Mouse (Mus musculus) adrenal gland, postnatal 4 days (tissue): ENCODE results near the gene Phgdh. TPM values are rescaled to one million over a fixed set of nuclear protein-coding genes. Genes with fewer than 3 reads are reported as not detected.

Source experiments
- DNase-seq, 2 experiments: peaks; one replicate each; pipeline ENCODE4 v3.0.0; 2021 to 2022; ENCODE audit warnings: low spot score in 2 of 2, mixed read lengths in 2 of 2
- total RNA-seq, 2 experiments: library from RNA; stranded (reverse); gene quantifications; 2 replicates each; pipeline ENCODE4 v1.2.3; 2021

Phgdh gene
- total RNA-seq, 2 experiments from 2014 or later = 52.0 to 79.6 TPM

GRCm38 (mm10) chr3:98348705-98349104 lies 8.9 kb upstream of the Phgdh start:
- no peak for DNase-seq

- DNase-seq = no peak
Measured at GRCm38 (mm10) chr3:98348106-98348505, 8.3 kb upstream of the Phgdh start.

- DNase-seq = no peak
Measured at GRCm38 (mm10) chr3:98343235-98343634, 3.4 kb upstream of the Phgdh start.

- no peak for DNase-seq
Measured at GRCm38 (mm10) chr3:98340818-98341594, 1.2 kb upstream of the Phgdh start.

GRCm38 (mm10) chr3:98339097-98339705 lies 589 bp downstream of the Phgdh start:
- peak; percentile 16 to 22 for DNase-seq

GRCm38 (mm10) chr3:98338584-98339041 lies 1.2 kb downstream of the Phgdh start:
- peak in 1 of 2 experiments; percentile 16 for DNase-seq

- no peak for DNase-seq
Measured at GRCm38 (mm10) chr3:98336661-98337654, 2.8 kb downstream of the Phgdh start.

GRCm38 (mm10) chr3:98335886-98336285 lies 3.9 kb downstream of the Phgdh start:
- no peak for DNase-seq

GRCm38 (mm10) chr3:98335331-98335730 lies 4.5 kb downstream of the Phgdh start:
- no peak for DNase-seq

GRCm38 (mm10) chr3:98334010-98334409 lies 5.8 kb downstream of the Phgdh start:
- no peak for DNase-seq

- no peak for DNase-seq
Measured at GRCm38 (mm10) chr3:98324235-98324634, 15.6 kb downstream of the Phgdh start.

GRCm38 (mm10) chr3:98322209-98322608 lies 17.6 kb downstream of the Phgdh start:
- no peak for DNase-seq

- DNase-seq = no peak
Measured at GRCm38 (mm10) chr3:98319190-98319589, 20.6 kb downstream of the Phgdh start.

- no peak for DNase-seq
Measured at GRCm38 (mm10) chr3:98317143-98317542, 22.6 kb downstream of the Phgdh start.

- no peak for DNase-seq
Measured at GRCm38 (mm10) chr3:98315181-98315580, 24.6 kb downstream of the Phgdh start.

GRCm38 (mm10) chr3:98313294-98314155 lies 26.3 kb downstream of the Phgdh start:
- no peak for DNase-seq

- peak in 1 of 2 experiments; percentile 13 for DNase-seq
Measured at GRCm38 (mm10) chr3:98312867-98313266, 26.9 kb downstream of the Phgdh start.

GRCm38 (mm10) chr3:98310456-98310855 lies 29.3 kb downstream of the Phgdh start:
- DNase-seq = no peak

GRCm38 (mm10) chr3:98308606-98309005 lies 31.2 kb downstream of the Phgdh start:
- DNase-seq = no peak

GRCm38 (mm10) chr3:98301761-98302160 lies 38.0 kb downstream of the Phgdh start:
- DNase-seq = no peak
